Mouse (Mus musculus) embryonic stem cell, embryonic (primary cell): ENCODE results near the gene Ddx42.

Experiments
- CTCF ChIA-PET, 4 experiments: fragments of 300-600 bp in 2 of 4; fragments of 350-600 bp in 2 of 4; sonication (Branson Sonifier 250); formaldehyde crosslinking; loops; one replicate each; lab custom pipeline; 2022; ENCODE audit warnings: inconsistent platforms in 2 of 4; lab: Charles Lee
- POLR2A ChIA-PET, 4 experiments: fragments of 300-600 bp in 2 of 4; fragments of 350-600 bp in 2 of 4; sonication (Branson Sonifier 250); formaldehyde crosslinking; loops; one replicate each; lab custom pipeline; 2022; ENCODE audit warnings: antibody characterized with exemption in 4 of 4, inconsistent platforms in 1 of 4; lab: Charles Lee

The Ddx42 gene

DNA sequence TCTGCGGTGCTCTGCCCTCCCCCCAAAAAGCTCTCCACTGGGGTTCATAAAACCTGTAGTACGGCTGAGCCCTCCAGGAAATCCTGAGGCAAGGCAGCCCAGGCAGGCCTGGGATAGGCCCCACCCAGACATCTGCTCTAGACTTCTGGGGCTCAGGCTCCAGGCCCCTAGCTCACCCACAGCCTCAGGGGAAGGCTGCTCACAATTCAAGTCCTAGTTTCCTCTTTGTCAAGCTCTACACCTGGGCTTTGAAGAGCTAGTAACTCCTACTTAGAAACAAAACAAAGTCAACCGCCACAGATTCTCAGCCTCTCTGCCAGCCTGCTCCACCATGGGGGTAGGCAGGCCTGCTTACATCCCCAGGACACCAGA is 52.3 kb downstream of the Ddx42 start:
- POLR2A ChIA-PET: interaction anchor here in 2 of 4 experiments (1.2 to 12.2 kb wide), 4 partner anchors 8 to 184 kb away, joined by 3 to 172 read pairs (median 5); partner anchors contain the start of genes Ftsj3 (in 2 of the 2) and Psmc5 (in 2 of the 2)

DNA sequence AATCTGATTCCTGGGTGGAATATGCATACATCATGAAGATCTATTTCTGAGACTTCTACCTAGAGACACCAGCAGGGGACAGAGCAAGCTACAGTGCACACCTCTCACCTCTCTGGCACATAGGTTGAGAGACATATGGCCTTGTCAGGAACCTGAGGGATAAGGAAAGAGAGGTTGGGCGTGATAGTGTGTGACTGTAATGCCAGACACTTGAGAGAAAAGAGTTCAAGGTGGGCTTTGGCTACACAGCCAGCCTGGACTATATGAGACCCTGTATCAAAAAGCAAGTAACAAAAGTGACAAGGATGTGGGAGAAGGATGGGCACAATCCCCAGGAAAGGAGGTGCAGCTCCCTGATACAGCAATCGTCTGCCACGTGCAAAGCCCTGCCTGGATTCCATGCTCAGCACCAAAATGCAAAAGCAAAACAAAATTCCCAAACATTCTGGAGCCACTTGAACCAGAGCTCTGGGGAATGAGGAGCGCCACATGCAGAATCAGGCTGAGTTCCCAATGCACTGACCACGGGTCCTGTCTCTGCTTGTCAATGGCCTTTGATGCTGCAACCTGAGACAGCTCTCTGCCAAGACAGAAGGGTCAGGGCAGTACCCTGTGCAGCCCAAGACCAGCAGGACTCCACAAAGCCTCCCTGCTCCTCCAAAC is 54.5 kb downstream of the Ddx42 start:
- ChIA-PET CTCF (interaction anchor here (0.6 to 1.4 kb wide), 6 partner anchors 14 to 419 kb away, joined by 3 to 6 read pairs (median 4); no protein-coding TSS in a partner anchor), POLR2A (interaction anchor here (0.6 to 12.2 kb wide), 19 partner anchors 8 to 1681 kb away, joined by 3 to 172 read pairs (median 3); partner anchors contain the start of genes Ccdc47 (in 2 of the 4), Ftsj3 (in 2 of the 4) and Psmc5 (in 2 of the 4))

More for the DNA sequence above, 52.3 kb downstream of the Ddx42 start:
- CTCF ChIA-PET: interaction anchor here in 2 of 4 experiments (0.8 to 1.6 kb wide), 2 partner anchors 12 to 21 kb away, joined by 3 to 5 read pairs; no protein-coding TSS in a partner anchor

DNA sequence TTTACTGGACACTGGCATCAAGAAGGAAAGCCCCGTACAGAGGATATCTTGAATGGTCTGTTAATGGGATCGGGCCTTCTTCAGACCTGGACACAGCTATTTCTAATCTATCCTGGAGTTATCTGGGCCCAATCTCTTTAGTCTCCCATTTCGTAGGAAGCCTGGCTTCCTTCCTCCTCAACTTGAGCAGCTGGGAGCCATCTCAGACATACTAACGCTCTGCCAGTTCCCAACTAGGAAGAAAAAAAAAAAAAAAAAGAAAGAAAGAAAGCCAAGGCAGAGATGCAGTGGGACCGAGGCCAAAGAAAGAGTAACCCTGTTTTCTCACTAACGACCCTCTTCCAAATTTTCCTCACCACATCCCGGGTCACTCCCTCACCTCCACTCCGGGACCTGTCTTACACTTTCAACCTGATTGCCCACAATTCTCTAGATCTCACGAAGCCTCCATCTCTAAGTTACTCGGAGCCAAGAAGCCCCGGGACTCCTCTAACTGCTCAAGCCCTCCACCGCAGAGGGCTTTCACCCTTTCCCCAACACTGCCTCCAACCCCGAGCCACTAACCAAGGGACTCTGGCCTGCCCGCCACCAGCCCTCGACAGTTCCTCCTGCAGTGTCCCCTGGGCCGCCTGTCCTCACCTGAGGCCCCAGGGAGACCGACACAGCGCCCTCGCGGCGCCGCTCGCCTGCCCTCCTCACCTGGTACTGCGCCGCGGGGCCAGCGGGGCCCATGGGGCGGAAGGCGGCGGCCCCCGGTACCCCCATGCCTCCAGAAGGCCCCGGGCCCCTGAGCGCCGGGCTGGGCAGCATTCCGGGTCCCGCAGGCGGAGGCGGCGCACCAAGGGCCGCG is 55.3 kb downstream of the Ddx42 start:
- ChIA-PET POLR2A (interaction anchor here (0.6 to 12.2 kb wide), 30 partner anchors 9 to 1682 kb away, joined by 3 to 172 read pairs (median 4); partner anchors contain the start of genes Ccdc47 (in 4 of the 4), Ddx42 (in 2 of the 4), Ftsj3 (in 2 of the 4) and Psmc5 (in 2 of the 4)), CTCF (interaction anchor here in 3 of 4 experiments (0.6 to 1.4 kb wide), 4 partner anchors 16 to 418 kb away, joined by 3 to 4 read pairs (median 4); partner anchors contain the start of genes Ccdc47 (in 1 of the 3) and Ddx42 (in 1 of the 3))

DNA sequence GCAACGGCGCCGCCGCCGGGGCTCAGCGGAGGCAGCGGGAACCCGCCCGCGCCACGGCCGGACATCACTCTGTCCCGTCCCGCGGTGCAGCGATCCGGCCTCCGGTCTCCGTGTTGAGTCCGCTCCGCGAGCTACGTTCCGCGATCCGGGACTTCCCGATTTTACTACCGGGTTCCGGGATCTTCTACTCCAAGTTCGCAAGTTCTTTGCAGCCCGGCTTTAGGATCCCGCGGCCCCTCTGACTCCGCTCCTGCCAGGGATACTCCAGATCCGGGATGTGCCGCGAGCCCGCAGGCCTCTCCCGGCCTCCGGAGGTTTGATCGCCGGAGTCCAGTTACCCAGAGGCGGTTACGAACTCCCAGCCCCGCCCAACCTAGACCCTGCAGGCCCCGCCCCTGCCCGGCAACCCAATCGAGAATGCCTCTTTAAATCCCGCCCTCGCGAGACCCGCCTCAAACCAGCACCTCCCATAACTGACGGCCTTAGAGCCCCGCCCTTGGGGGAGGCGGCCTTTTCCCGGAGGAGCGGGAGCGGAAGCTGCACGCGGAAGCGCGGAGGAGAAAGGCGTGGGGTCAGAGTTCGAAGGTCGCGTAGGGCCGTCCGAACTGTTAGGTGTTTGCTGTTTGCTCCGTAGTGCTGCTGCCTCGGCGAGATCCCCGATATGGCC is 56.1 kb downstream of the Ddx42 start, which contains the start of gene Smarcd2:
TSS of gene Smarcd2 (minus strand) at position 329 of the 667 bp plus-strand sequence.
- POLR2A ChIA-PET: interaction anchor here (0.6 to 12.2 kb wide), 45 partner anchors 10 to 516 kb away, joined by 3 to 172 read pairs (median 4); partner anchors contain the start of genes Ccdc47 (in 4 of the 4), Ddx42 (in 4 of the 4), Cep95 (in 2 of the 4) and Ddx5 (in 2 of the 4)
- CTCF ChIA-PET: interaction anchor here in 2 of 4 experiments (0.7 to 1.3 kb wide), 5 partner anchors 16 to 340 kb away, joined by 3 to 8 read pairs (median 4); partner anchors contain the start of genes Ccdc47 (in 1 of the 2), Ddx42 (in 1 of the 2) and Tex2 (in 1 of the 2)

DNA sequence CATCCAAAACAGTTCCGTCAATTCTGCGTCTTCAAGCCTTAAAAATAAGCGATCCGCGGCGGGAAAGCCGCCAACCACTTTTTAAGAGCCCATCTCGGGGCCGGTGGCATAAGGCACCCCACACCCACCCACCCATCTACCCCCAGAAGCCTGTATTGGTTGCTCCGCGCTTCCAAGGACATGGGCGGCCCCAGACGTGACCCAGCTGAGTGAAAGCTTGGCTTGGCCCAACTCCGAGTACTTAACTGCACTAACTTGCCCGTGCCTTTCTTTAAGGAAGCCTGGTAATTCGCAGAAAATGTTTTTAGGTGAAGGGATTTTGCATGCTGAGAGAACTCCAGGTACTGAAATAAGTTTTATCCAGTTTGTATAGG is 56.6 kb downstream of the Ddx42 start:
- CTCF ChIA-PET: interaction anchor here in 2 of 4 experiments (0.7 to 1.3 kb wide), 4 partner anchors 17 to 340 kb away, joined by 3 to 8 read pairs (median 4); partner anchors contain the start of gene Tex2 (in 1 of the 2)
- POLR2A ChIA-PET: interaction anchor here (0.6 to 12.2 kb wide), 42 partner anchors 10 to 516 kb away, joined by 3 to 172 read pairs (median 4); partner anchors contain the start of genes Ccdc47 (in 3 of the 4), Ddx42 (in 3 of the 4), Cep95 (in 2 of the 4) and Ddx5 (in 2 of the 4)

DNA sequence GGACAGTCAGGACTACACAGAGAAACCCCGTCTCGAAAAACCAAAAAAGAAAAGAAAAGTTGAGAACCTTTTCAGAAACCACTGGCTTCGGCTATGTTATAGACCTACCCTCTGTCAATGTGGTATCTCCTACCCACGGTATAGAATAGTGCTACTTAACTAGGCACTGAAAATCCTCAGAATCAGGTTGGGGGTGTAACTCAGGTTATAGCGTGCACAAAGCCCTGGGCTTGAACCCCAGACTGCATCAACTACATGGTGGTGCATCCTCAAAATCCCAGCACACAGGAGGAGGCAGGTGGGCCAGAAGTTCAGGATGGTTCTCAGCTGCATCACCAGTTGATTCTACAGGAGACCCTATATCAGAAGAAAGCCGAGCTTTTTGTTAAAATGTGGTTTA is 57.1 kb downstream of the Ddx42 start:
- ChIA-PET CTCF (interaction anchor here in 1 of 4 experiments (1.3 kb wide), 1 partner anchor 17 kb away, joined by 8 read pairs; no protein-coding TSS in a partner anchor), POLR2A (interaction anchor here in 3 of 4 experiments (0.6 to 12.2 kb wide), 21 partner anchors 11 to 1911 kb away, joined by 3 to 172 read pairs (median 6); partner anchors contain the start of genes Ccdc47 (in 2 of the 3), Ddx42 (in 2 of the 3), Ern1 (in 2 of the 3) and Ftsj3 (in 2 of the 3))

DNA sequence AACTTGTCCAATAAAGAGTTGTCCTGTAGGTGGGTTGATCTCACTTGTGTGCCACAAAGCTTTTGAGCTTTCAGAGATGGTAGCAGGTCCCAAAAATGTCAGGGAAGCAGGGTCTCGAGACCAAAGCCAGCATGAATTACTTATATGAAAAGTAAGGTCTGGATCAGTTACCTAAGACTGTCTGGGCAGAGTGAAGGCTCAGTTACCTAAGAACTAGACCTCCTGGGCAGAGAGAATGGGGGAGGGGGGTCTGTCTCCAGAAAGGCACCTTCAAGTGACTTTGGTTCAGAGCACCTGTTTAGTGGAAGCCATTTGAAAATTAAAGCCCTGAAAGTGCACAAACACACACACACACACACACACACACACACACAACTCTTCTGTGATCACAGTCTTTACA is 57.6 kb downstream of the Ddx42 start:
- ChIA-PET POLR2A (interaction anchor here (0.7 to 12.2 kb wide), 24 partner anchors 8 to 429 kb away, joined by 3 to 172 read pairs (median 4); partner anchors contain the start of genes Ddx42 (in 2 of the 4), Ftsj3 (in 2 of the 4), Psmc5 (in 2 of the 4) and Ccdc47 (in 1 of the 4)), CTCF (interaction anchor here in 3 of 4 experiments (0.6 to 2.7 kb wide), 3 partner anchors 18 to 125 kb away, joined by 5 to 10 read pairs (median 8); no protein-coding TSS in a partner anchor)

DNA sequence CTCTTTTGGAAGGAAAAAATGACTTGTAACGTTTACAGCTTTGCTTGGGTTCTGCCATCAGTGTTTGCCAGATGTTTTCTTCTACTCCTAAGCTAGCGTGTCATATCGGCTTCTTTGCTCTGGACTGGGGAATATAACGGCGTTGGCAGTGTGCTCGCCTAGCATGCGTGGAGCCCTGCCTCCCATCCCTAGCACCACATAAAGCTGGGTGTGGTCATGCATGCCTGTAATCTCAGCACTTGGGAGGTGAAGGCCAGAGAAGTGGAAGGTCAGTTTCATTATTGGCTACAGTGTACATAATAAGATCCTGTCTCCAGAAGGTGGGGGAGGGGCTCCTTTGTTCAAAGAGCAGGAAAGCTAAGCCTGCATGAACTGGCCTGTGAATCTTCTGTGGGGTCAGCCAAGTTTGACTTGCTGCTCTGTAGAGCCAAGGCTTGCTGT is 58.3 kb downstream of the Ddx42 start:
- ChIA-PET POLR2A (interaction anchor here (0.6 to 12.2 kb wide), 44 partner anchors 8 to 915 kb away, joined by 3 to 172 read pairs (median 4); partner anchors contain the start of genes Ccdc47 (in 3 of the 4), Ddx42 (in 3 of the 4), Ftsj3 (in 2 of the 4) and Psmc5 (in 2 of the 4)), CTCF (interaction anchor here (0.6 to 2.7 kb wide), 8 partner anchors 18 to 448 kb away, joined by 3 to 10 read pairs (median 5); no protein-coding TSS in a partner anchor)

DNA sequence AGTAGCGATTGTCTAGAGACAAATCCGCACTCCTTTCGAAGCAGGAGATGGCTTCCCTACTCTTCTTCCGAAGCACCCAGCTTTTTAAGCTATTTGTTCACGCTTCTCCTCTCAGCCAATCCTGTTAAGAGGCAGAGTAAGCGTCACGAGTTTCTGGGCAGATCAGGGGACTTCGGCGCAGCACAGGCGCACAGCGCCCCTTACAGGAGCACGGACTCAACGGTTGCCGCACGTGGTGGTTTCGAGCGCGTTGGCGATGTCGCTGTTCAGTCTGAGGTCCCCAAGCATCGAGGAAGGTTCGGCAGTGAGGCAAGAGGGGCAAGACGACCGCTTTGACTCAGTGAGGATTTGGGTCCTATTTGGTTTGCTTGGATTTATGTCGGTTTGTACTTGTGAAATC is 59.7 kb downstream of the Ddx42 start, which contains the start of gene Tcam1:
TSS of gene Tcam1 (plus strand) at position 219 of the 400 bp plus-strand sequence.
- ChIA-PET POLR2A (interaction anchor here (0.6 to 12.2 kb wide), 47 partner anchors 10 to 512 kb away, joined by 3 to 172 read pairs (median 5); partner anchors contain the start of genes Ddx42 (in 3 of the 4), Ccdc47 (in 2 of the 4), Ftsj3 (in 2 of the 4) and Psmc5 (in 2 of the 4)), CTCF (interaction anchor here (0.6 to 2.7 kb wide), 23 partner anchors 8 to 350 kb away, joined by 3 to 10 read pairs (median 3); partner anchors contain the start of genes Ccdc47 (in 1 of the 4), Ftsj3 (in 1 of the 4) and Psmc5 (in 1 of the 4))

DNA sequence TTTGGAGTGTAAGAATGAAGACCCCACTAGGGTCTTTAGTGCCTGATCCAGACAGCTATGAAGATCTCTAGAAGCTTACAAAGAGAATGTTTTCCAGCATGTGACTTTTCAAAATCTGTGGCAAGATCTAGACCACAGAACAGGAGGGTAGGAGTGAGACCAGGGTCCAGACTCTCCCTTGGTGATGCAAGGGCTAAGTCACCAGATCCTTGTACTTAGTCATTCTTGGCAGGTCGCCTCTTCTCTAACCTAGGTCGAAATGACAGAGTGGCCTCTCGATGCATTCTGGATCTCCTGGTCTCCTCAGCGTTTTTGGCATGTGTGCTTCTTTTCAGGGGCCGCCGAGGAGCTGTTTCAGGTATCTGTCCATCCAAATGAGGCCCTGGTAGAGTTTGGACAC is 65.7 kb downstream of the Ddx42 start:
- ChIA-PET CTCF (no interaction called here), POLR2A (interaction anchor here in 2 of 4 experiments (0.6 to 1.0 kb wide), 2 partner anchors 26 to 197 kb away, joined by 3 to 6 read pairs; no protein-coding TSS in a partner anchor)

DNA sequence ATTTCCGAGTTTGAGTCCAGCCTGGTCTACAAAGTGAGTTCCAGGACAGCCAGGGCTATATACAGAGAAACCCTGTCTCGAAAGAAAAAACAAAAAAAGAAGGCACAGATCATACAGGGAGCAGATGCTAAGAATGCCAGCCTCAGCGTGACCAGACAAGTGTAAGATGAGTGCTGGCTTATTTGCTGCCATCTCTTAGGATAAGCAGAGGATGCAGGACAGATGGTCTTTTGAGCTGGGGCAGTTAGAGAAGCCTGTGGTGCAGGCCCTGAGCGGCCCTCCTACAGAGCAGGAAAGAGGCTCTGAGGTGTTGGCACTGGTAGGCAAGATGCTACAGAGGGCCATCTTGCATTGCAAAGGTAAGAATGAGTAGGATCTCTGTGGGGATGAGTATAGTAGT is 66.6 kb downstream of the Ddx42 start:
- POLR2A ChIA-PET: interaction anchor here in 1 of 4 experiments (0.7 to 1.6 kb wide), 2 partner anchors 22 to 54 kb away, joined by 3 read pairs; no protein-coding TSS in a partner anchor
- CTCF ChIA-PET: interaction anchor here in 1 of 4 experiments (0.8 kb wide), 1 partner anchor 19 kb away, joined by 3 read pairs; no protein-coding TSS in a partner anchor

DNA sequence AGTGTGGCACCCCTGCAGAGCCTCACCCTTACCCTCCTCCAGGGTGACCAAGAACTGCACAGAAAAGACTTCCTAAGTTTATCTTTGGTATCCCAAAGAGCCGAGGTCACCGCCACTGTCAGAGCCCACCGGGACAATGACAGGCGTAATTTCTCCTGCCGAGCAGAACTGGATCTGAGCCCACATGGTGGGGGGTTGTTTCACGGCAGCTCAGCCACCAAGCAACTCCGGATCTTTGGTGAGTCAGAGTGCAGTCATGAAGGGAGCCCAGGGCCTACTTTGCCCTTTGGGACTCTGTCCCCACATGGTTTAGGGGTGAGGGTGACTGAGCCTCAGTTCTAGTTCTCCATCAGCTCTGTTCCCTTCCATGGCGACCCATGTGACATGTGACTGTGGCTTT is 67.4 kb downstream of the Ddx42 start:
- ChIA-PET POLR2A (interaction anchor here in 2 of 4 experiments (1.3 to 4.5 kb wide), 3 partner anchors 10 to 23 kb away, joined by 3 to 38 read pairs (median 4); partner anchors contain the start of genes Smarcd2 (in 2 of the 2) and Tcam1 (in 1 of the 2)), CTCF (interaction anchor here in 1 of 4 experiments (1.2 kb wide), 1 partner anchor 8 kb away, joined by 3 read pairs; no protein-coding TSS in a partner anchor)

DNA sequence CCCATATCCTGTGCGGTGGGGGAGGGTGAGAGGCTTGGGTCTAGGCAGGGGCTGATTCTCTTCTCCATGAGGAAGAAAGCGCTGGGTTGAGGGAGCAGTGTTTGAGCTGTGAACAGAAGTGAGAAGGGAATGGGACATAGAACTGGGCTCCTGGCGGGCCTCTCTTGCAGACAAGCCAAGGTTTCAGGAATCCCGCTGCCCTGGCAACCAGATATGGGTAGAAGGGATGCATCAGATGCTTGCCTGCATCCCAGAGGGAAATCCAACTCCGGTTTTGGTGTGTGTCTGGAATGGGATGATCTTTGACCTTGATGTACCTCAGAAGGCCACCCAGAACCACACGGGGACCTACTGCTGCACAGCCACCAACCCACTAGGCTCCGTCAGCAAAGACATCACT is 69.5 kb downstream of the Ddx42 start:
- CTCF ChIA-PET: interaction anchor here in 3 of 4 experiments (0.9 to 1.7 kb wide), 5 partner anchors 10 to 43 kb away, joined by 3 to 7 read pairs (median 5); partner anchors contain the start of gene Tcam1 (in 1 of the 3)

DNA sequence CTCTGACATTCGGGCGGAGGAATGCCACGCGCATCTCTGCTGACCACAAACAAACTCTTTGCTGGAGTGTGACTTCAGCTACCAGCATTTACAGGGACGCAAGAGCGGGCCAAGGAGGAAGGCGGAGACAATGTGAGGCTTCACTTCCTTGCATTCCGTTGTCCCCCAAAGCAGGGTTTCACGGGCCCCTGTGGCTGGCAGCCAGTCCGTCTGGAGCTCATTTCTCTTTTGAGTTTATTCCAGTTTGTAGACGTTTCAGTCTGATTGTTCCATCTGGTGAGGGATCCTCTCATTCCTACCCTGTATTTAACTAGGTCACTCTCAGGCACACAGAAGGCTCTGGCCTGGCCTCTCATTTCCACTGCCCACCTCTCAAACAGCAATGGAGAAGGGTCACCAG is 70.3 kb downstream of the Ddx42 start:
- ChIA-PET CTCF (interaction anchor here (1.0 to 2.4 kb wide), 5 partner anchors 11 to 16 kb away, joined by 3 to 7 read pairs (median 5); no protein-coding TSS in a partner anchor), POLR2A (interaction anchor here in 2 of 4 experiments (0.7 to 4.5 kb wide), 6 partner anchors 11 to 80 kb away, joined by 3 to 38 read pairs (median 4); partner anchors contain the start of genes Tcam1 (in 2 of the 2) and Smarcd2 (in 1 of the 2))

More for the DNA sequence above, 69.5 kb downstream of the Ddx42 start:
- POLR2A ChIA-PET: interaction anchor here in 2 of 4 experiments (0.8 to 4.5 kb wide), 5 partner anchors 10 to 23 kb away, joined by 3 to 38 read pairs (median 5); partner anchors contain the start of genes Tcam1 (in 2 of the 2) and Smarcd2 (in 1 of the 2)

DNA sequence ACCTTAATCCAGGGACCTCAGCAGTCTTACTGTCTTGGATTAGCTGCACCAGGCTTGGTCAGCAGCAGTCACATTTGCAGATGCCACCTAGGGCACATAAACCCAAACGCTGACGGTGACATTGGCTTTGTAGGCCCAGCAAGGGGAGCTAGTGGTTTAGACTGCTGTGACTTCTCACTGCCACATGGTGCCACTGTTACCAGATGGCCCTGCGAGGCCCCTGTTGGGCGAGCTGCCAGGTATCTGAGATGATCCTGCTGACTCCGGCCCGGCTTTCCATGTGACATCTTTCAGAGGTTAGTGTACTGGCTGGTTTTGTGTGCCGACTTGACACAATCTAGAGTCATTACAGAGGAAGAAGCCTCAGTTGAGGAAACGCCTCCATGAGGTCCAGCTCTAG is 72.6 kb downstream of the Ddx42 start:
- POLR2A ChIA-PET: interaction anchor here in 2 of 4 experiments (0.7 to 2.6 kb wide), 4 partner anchors 13 to 68 kb away, joined by 3 to 7 read pairs (median 3); partner anchors contain the start of gene Tcam1 (in 1 of the 2)

More for the DNA sequence above, 72.6 kb downstream of the Ddx42 start:
- CTCF ChIA-PET: interaction anchor here in 3 of 4 experiments (0.7 to 1.2 kb wide), 7 partner anchors 8 to 21 kb away, joined by 3 to 5 read pairs (median 4); partner anchors contain the start of gene Tcam1 (in 2 of the 3)
